Comparison of ENCODE assay signal across 24 mouse cellular contexts in genomic region chr6:67084465-67084864, GRCm38 (mm10). TPM values are rescaled to one million over a fixed set of nuclear protein-coding genes. Genes with fewer than 3 reads are reported as not detected.
DNase-seq lines count a peak whose midpoint lies in the region; ATAC-seq lines count a peak whose summit lies in the region.
"Had no signal": no experiment of that assay in that cellular context is flagged by ENCODE, and none has a peak within 500 bp of the region (broad histone marks: within the 10 kb centered on the region; RNA-seq: fewer than 3 reads in every experiment).

No protein-coding gene starts in this region.

- no peaks in the 10 kb centered on the region for H3K27me3 ChIP-seq in liver, embryonic 11.5 days (replicated peaks; ENCODE audit: control insufficient read depth, insufficient read depth, low read length)
- no peaks in the 10 kb centered on the region for H3K27me3 ChIP-seq in liver, embryonic 15.5 days
- H3K27me3 ChIP-seq: embryonic facial prominence, embryonic 13.5 days; Patski had no signal

- no peak for DNase-seq in liver, embryonic 11.5 days (ENCODE audit: low spot score)
- no peak for DNase-seq in liver
- DNase-seq in urinary bladder, postnatal 14 days (ENCODE audit: low spot score) = no peak
- DNase-seq in heart, adult 9 months (ENCODE audit: low spot score in 2 of 2) = no peak
- DNase-seq in right cerebral cortex, adult 18-20 months = no peak
- DNase-seq: adrenal gland, postnatal 14 days; B cell, adult 2 months; cerebellum, adult 11 months; cerebellum, adult 9-10 months; cerebellum, postnatal 25 days; gastrocnemius, postnatal 36 days; heart, postnatal 14 days had no signal

- peaks cover 12% of the 10 kb centered on the region for H3K4me1 ChIP-seq in liver, embryonic 11.5 days (replicated peaks; ENCODE audit: control insufficient read depth, insufficient read depth, low read length)
- H3K4me1 ChIP-seq in liver, embryonic 15.5 days (replicated peaks) = peaks cover 23% of the 10 kb centered on the region
- H3K4me1 ChIP-seq: embryonic facial prominence, embryonic 13.5 days; forebrain, embryonic 10.5 days had no signal

- peak overlapping the region; percentile 27; the same call in 1 of the 2 replicates for H3K4me2 ChIP-seq in liver, embryonic 11.5 days
- H3K4me2 ChIP-seq in liver, embryonic 15.5 days = no peak overlapping the region
- H3K4me2 ChIP-seq: embryonic facial prominence, embryonic 13.5 days; hindbrain, embryonic 14.5 days had no signal

- H3K4me3 ChIP-seq in liver, embryonic 11.5 days (ENCODE audit: low read depth, low read length) = no peak overlapping the region
- H3K4me3 ChIP-seq in liver, embryonic 15.5 days (replicated peaks) = no peak overlapping the region
- H3K4me3 ChIP-seq: embryonic facial prominence, embryonic 13.5 days; forebrain, embryonic 10.5 days; heart, embryonic 10.5 days had no signal

- H3K27ac ChIP-seq in liver, embryonic 11.5 days (ENCODE audit: low read depth, low read length) = peak overlapping the region; percentile 68
- H3K27ac ChIP-seq in liver, embryonic 15.5 days (replicated peaks) = peak overlapping the region; percentile 14
- H3K27ac ChIP-seq: embryonic facial prominence, embryonic 13.5 days; forebrain, embryonic 10.5 days; heart, embryonic 10.5 days; hindbrain, embryonic 14.5 days had no signal

- ATAC-seq in liver, embryonic 11.5 days (replicated peaks; ENCODE audit: low FRiP score) = peak; percentile 93
- ATAC-seq in erythroid progenitor cell, adult 5-6 weeks (replicated peaks; ENCODE audit: low FRiP score, poor library complexity, severe bottlenecking) = peak; percentile 84
- ATAC-seq in liver, embryonic 15.5 days (ENCODE audit: insufficient read depth) = peak; percentile 77
- ATAC-seq in megakaryocyte-erythroid progenitor cell, adult 5-6 weeks (replicated peaks; ENCODE audit: low FRiP score, low TSS enrichment, poor library complexity, severe bottlenecking) = peak; percentile 91
- ATAC-seq: activated CD4-positive, CD25-positive, alpha-beta regulatory T cell, adult 4 months; CD4-positive, CD25-positive, alpha-beta regulatory T cell, adult 4 months; forebrain, embryonic 14.5 days; Patski had no signal

- no peaks in the 10 kb centered on the region for H3K36me3 ChIP-seq in liver, embryonic 11.5 days (ENCODE audit: control insufficient read depth, insufficient read depth, low read length)
- no peaks in the 10 kb centered on the region for H3K36me3 ChIP-seq in liver, embryonic 15.5 days (replicated peaks)
- H3K36me3 ChIP-seq: embryonic facial prominence, embryonic 13.5 days; forebrain, embryonic 10.5 days; G1E; heart, embryonic 10.5 days had no signal

- no peak overlapping the region for H3K9ac ChIP-seq in liver, embryonic 11.5 days (ENCODE audit: low read depth, low read length)
- no peak overlapping the region for H3K9ac ChIP-seq in liver, embryonic 15.5 days
- H3K9ac ChIP-seq: embryonic facial prominence, embryonic 13.5 days; hindbrain, embryonic 14.5 days had no signal

- 68% methylated on average over 2 of the region's 2 CpGs for WGBS in liver, embryonic 11.5 days
- 38% methylated on average over 2 of the region's 2 CpGs for WGBS in liver, embryonic 15.5 days (ENCODE audit: insufficient replicate concordance)

- no peaks in the 10 kb centered on the region for H3K9me3 ChIP-seq in liver, embryonic 11.5 days (ENCODE audit: control insufficient read depth, low read length)
- H3K9me3 ChIP-seq in liver, embryonic 15.5 days (replicated peaks) = no peaks in the 10 kb centered on the region
- H3K9me3 ChIP-seq: embryonic facial prominence, embryonic 13.5 days; forebrain, embryonic 10.5 days; G1E; heart, embryonic 10.5 days had no signal

RNA-seq across cellular contexts. Expression of gene Gadd45a, which starts 47.2 kb away (rescaled TPM):
- 27.9 and 31.1 TPM in 2 replicates for polyA plus RNA-seq in liver, embryonic 11.5 days (2014; fragmentation: Nextera tagmentation; extraction: Ambion mirVana)
- total RNA-seq in erythroid progenitor cell, adult 5-6 weeks (2015; ENCODE audit: low replicate concordance) = 113 and 203 TPM in 2 replicates
- 152 and 192 TPM in 2 replicates for total RNA-seq in erythroid progenitor cell, adult 5-6 weeks (2017; ENCODE audit: low replicate concordance)
- polyA plus RNA-seq in liver, embryonic 15.5 days (2015; fragmentation: Nextera tagmentation; extraction: Ambion mirVana) = 64.3 and 72.9 TPM in 2 replicates
- total RNA-seq in megakaryocyte-erythroid progenitor cell, adult 5-6 weeks (2014; fragmentation: Nextera tagmentation) = 40.4 and 43.7 TPM in 2 replicates
- 94.9 and 97.9 TPM in 2 replicates for total RNA-seq in megakaryocyte-erythroid progenitor cell, adult 5-6 weeks (2017)
